ENCODE assay signal across 8 mouse cellular contexts in the genomic region with DNA sequence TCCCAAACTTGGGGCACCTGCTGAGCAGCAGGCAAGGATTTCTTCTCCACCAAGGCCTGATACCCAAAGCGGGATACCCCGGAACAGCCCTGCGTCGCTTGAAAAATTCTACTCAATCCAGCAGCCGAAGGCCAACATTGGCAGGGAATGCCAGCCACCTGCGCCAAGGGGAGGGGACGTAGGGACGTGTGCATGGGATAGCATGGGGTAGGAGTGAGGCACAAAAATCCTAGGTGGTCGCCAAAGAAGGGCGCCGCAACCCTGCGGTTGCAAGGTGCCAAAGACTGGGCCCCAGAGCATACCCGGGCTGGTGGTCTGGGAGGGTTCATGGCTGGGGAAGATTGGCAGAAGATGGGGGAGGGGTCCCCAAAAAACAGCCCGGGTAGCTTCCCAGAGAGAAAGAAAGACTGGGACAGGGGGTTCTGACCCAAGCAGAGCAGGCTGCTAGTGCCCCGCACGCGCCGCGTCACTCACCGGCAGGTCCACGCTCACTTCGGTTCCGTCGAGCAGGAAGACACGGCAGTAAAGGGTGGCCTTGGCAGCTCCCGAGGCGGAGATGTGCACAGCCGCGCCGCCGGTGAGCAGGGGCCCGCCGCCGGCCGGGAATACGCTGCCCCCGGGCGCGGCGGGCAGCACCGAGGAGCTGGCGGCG. TPM values are rescaled to one million over a fixed set of nuclear protein-coding genes. Genes with fewer than 3 reads are reported as not detected.
DNase-seq lines count a peak whose midpoint lies in the region; ATAC-seq and TF ChIP-seq lines count a peak whose summit lies in the region.

No protein-coding gene starts in this region.

- DNase-seq in heart, adult 11 months, result peak; percentile 92
- no peak for DNase-seq in heart, postnatal 25 days (ENCODE audit: low spot score)
- DNase-seq in cerebellum, postnatal 10 days, result peak; percentile 80
- no peak for DNase-seq in heart, postnatal 0 days (ENCODE audit: low spot score)
- no peak for DNase-seq in c-Kit-positive CD71-positive TER-119-positive erythroid progenitor cells, embryonic 14.5 days (ENCODE audit: low spot score)

- no peaks in the 10 kb centered on the region for H3K9me3 ChIP-seq in heart, postnatal 0 days (replicated peaks; ENCODE audit: control insufficient read depth, low read length)
- no peaks in the 10 kb centered on the region for H3K9me3 ChIP-seq in liver, embryonic 15.5 days (replicated peaks)
- H3K9me3 ChIP-seq in stomach, embryonic 14.5 days (ENCODE audit: control insufficient read depth, low read depth, low read length), result no peaks in the 10 kb centered on the region

- no peak for TF ChIP-seq CTCF in C2C12 (IDR thresholded peaks at IDR 0.05; ENCODE audit: control insufficient read depth, insufficient read depth, insufficient read length)
- TF ChIP-seq CTCF in heart, postnatal 0 days (IDR thresholded peaks at IDR 0.05; ENCODE audit: low read depth), result no peak

- intact Hi-C loops in heart, postnatal 25 days (cut with DNase I), result loop anchor here (5.0 kb wide), 1 partner anchor 125 kb away; no protein-coding TSS in a partner anchor

- peak overlapping the region; percentile 26 for H3K4me3 ChIP-seq in C2C12 (ENCODE audit: insufficient read depth, poor library complexity, severe bottlenecking)
- peak overlapping the region; percentile 61 for H3K4me3 ChIP-seq in heart, postnatal 0 days (ENCODE audit: low read depth, low read length)
- H3K4me3 ChIP-seq in liver, embryonic 15.5 days (replicated peaks), result peak overlapping the region; percentile 64
- peak overlapping the region; percentile 47 for H3K4me3 ChIP-seq in stomach, embryonic 14.5 days (ENCODE audit: low read depth, low read length)

- H3K9ac ChIP-seq in heart, postnatal 0 days (replicated peaks; ENCODE audit: low read depth, low read length), result peak overlapping the region; percentile 48
- peak overlapping the region; percentile 25; the same call in 1 of the 2 replicates for H3K9ac ChIP-seq in liver, embryonic 15.5 days
- H3K9ac ChIP-seq in stomach, embryonic 14.5 days (replicated peaks; ENCODE audit: low read depth, low read length), result peak overlapping the region; percentile 53; the same call in 1 of the 2 replicates

- H3K79me3 ChIP-seq in C2C12 (ENCODE audit: low read depth), result no peaks in the 10 kb centered on the region

- WGBS in heart, postnatal 0 days, result 2% methylated on average over 39 of the region's 43 CpGs
- WGBS in liver, embryonic 15.5 days (ENCODE audit: insufficient replicate concordance), result 4% methylated on average over 43 of the region's 43 CpGs
- 2% methylated on average over 40 of the region's 43 CpGs for WGBS in stomach, embryonic 14.5 days

- H3K79me2 ChIP-seq in C2C12 (ENCODE audit: control insufficient read depth, insufficient read depth), result no peaks in the 10 kb centered on the region

- no peaks in the 10 kb centered on the region for H3K4me1 ChIP-seq in heart, postnatal 0 days (ENCODE audit: control insufficient read depth, insufficient read depth)
- peaks cover 36% of the 10 kb centered on the region for H3K4me1 ChIP-seq in liver, embryonic 15.5 days (replicated peaks)
- H3K4me1 ChIP-seq in stomach, embryonic 14.5 days (ENCODE audit: control insufficient read depth, insufficient read depth, low read length), result peaks cover 14% of the 10 kb centered on the region

- H3K27ac ChIP-seq in heart, postnatal 0 days (ENCODE audit: low read depth), result no peak overlapping the region
- H3K27ac ChIP-seq in liver, embryonic 15.5 days (replicated peaks), result no peak overlapping the region
- H3K27ac ChIP-seq in stomach, embryonic 14.5 days (ENCODE audit: low read length), result no peak overlapping the region

- ATAC-seq in heart, postnatal 0 days (ENCODE audit: insufficient read depth, low read depth), result peak; percentile 16; the same call in 1 of the 2 replicates
- ATAC-seq in liver, embryonic 15.5 days (ENCODE audit: insufficient read depth), result no peak; the same call in 1 of the 2 replicates
- peak; percentile 3; the same call in 1 of the 2 replicates for ATAC-seq in stomach, embryonic 14.5 days (ENCODE audit: insufficient number of reproducible peaks, insufficient read depth, low FRiP score, low read depth)

- peak overlapping the region; percentile 9 for H3ac ChIP-seq in C2C12 (ENCODE audit: control insufficient read depth, insufficient read length, low read depth)

- H3K27me3 ChIP-seq in C2C12 (ENCODE audit: control insufficient read depth, insufficient read depth, insufficient read length), result peaks cover 8% of the 10 kb centered on the region
- peaks cover 45% of the 10 kb centered on the region for H3K27me3 ChIP-seq in heart, postnatal 0 days (ENCODE audit: control insufficient read depth, insufficient read depth, low read length)
- H3K27me3 ChIP-seq in liver, embryonic 15.5 days, result peaks cover 88% of the 10 kb centered on the region
- peaks cover 8% of the 10 kb centered on the region; the same call in 1 of the 2 replicates for H3K27me3 ChIP-seq in stomach, embryonic 14.5 days (ENCODE audit: control insufficient read depth, insufficient read depth, low read length)

- H3K4me2 ChIP-seq in heart, postnatal 0 days (ENCODE audit: low read depth, low read length), result peak overlapping the region; percentile 96
- peak overlapping the region; percentile 86 for H3K4me2 ChIP-seq in liver, embryonic 15.5 days
- peak overlapping the region; percentile 89 for H3K4me2 ChIP-seq in stomach, embryonic 14.5 days (replicated peaks; ENCODE audit: low read depth, low read length)

- TF ChIP-seq EP300 in heart, postnatal 0 days (IDR thresholded peaks at IDR 0.05; ENCODE audit: low read depth), result no peak

- H3K36me3 ChIP-seq in C2C12 (ENCODE audit: control insufficient read depth, insufficient read depth), result no peaks in the 10 kb centered on the region
- H3K36me3 ChIP-seq in heart, postnatal 0 days (replicated peaks; ENCODE audit: control insufficient read depth, insufficient read depth, low read length), result no peaks in the 10 kb centered on the region
- no peaks in the 10 kb centered on the region for H3K36me3 ChIP-seq in liver, embryonic 15.5 days (replicated peaks)
- H3K36me3 ChIP-seq in stomach, embryonic 14.5 days (ENCODE audit: control insufficient read depth, insufficient read depth, low read length), result no peaks in the 10 kb centered on the region

TF ChIP-seq in C2C12, 6 proteins besides CTCF, POLR2A, EP300 and RAD21:
- TF ChIP-seq FOSL1 (IDR thresholded peaks at IDR 0.05; ENCODE audit: insufficient read depth, low read length, poor library complexity, severe bottlenecking) (no peak), MAX (IDR thresholded peaks at IDR 0.05) (no peak), USF1 (IDR thresholded peaks at IDR 0.05; ENCODE audit: low read depth) (no peak), CEBPB (IDR thresholded peaks at IDR 0.05; ENCODE audit: low read depth) (no peak), MYOD1 (IDR thresholded peaks at IDR 0.05; ENCODE audit: control insufficient read depth, insufficient read length, low read depth) (no peak), MYOG (IDR thresholded peaks at IDR 0.05; ENCODE audit: control insufficient read depth, extremely low read depth, insufficient read length) (no peak)
TF ChIP-seq in C2C12: peak in this region for 0.

RNA-seq across cellular contexts. Expression of a gene that starts 0.7 kb away (rescaled TPM):
- total RNA-seq in heart, postnatal 25 days (2021), result 1 to 10 TPM; 3.1 to 3.4 TPM
- 1.1 TPM for polyA plus RNA-seq in C2C12 (2012; fragmentation: generic; extraction: Trizol)
- 0.19 and 3.1 TPM in 2 replicates for total RNA-seq in heart, postnatal 0 days (2014; rRNA removed; ENCODE audit: low replicate concordance)
- polyA plus RNA-seq in heart, postnatal 0 days (2015; fragmentation: Nextera tagmentation; extraction: Ambion mirVana), result 0.34 and 0.37 TPM in 2 replicates
- polyA plus RNA-seq in liver, embryonic 15.5 days (2015; fragmentation: Nextera tagmentation; extraction: Ambion mirVana), result 2.0 and 2.4 TPM in 2 replicates
- polyA plus RNA-seq in stomach, embryonic 14.5 days (2014; fragmentation: Nextera tagmentation; extraction: Ambion mirVana), result 6.3 and 6.7 TPM in 2 replicates

Comparison
In these comparisons a context has a peak if more than half of its experiments do, and no peak if none do; other contexts are left out.
1. DNase-seq: peak in heart, adult 11 months (single experiment) and cerebellum, postnatal 10 days (2 of 2); none in heart, postnatal 25 days (single experiment), heart, postnatal 0 days (single experiment) and c-Kit-positive CD71-positive TER-119-positive erythroid progenitor cells, embryonic 14.5 days (single experiment).
2. Peak in every context shown above with its lines, with median percentiles within 50 percentile points of each other: H3K4me3 ChIP-seq, H3K4me2 ChIP-seq and H3K9ac ChIP-seq.